Mouse (Mus musculus) MEL (cell line): ENCODE measurements around the gene Jup. TPM values are rescaled to one million over a fixed set of nuclear protein-coding genes. Genes with fewer than 3 reads are reported as not detected.

Experiments used
- DNase-seq: peaks from one replicate; pipeline ENCODE4 v3.0.0; 2011; ENCODE audit warnings: low read depth, low spot score
- H3K27ac ChIP-seq: 2 replicates; pipeline ENCODE4 v1.5.1; 2012; ENCODE audit warnings: low read depth, mild to moderate bottlenecking, control low read depth, low read length, moderate library complexity; ENCODE audit not compliant: control insufficient read depth
- H3K27me3 ChIP-seq, 2 experiments: fragments of 150-350 bp in 1 of 2; sonication (generic) in 1 of 2; 2 replicates each; pipeline ENCODE4 v1.6.1; 2012; ENCODE audit warnings: low read length in 2 of 2, mild to moderate bottlenecking in 2 of 2, improper control_type of control experiment in 1 of 2, moderate library complexity in 1 of 2; ENCODE audit not compliant: insufficient read depth in 2 of 2, control insufficient read depth in 1 of 2
- H3K36me3 ChIP-seq, 2 experiments: 2 replicates each; pipeline ENCODE4 v1.6.1; 2012 to 2014; ENCODE audit warnings: low read length in 2 of 2, improper control_type of control experiment in 1 of 2, inconsistent platforms in 1 of 2, mild to moderate bottlenecking in 1 of 2; ENCODE audit not compliant: insufficient read depth in 2 of 2, control insufficient read depth in 1 of 2
- H3K4me1 ChIP-seq, 2 experiments: fragments of 150-350 bp in 1 of 2; sonication (generic) in 1 of 2; 2 replicates each; pipeline ENCODE4 v1.6.1; 2012; ENCODE audit warnings: low read length in 2 of 2, improper control_type of control experiment in 1 of 2, mild to moderate bottlenecking in 1 of 2; ENCODE audit not compliant: insufficient read depth in 2 of 2, control insufficient read depth in 1 of 2
- H3K4me3 ChIP-seq, 2 experiments: fragments of 150-350 bp in 1 of 2; sonication (generic) in 1 of 2; 2 replicates each; pipeline ENCODE4 v1.5.1; 2012; ENCODE audit warnings: low read depth in 2 of 2, low read length in 2 of 2, mild to moderate bottlenecking in 2 of 2, moderate library complexity in 2 of 2, control low read depth in 1 of 2, improper control_type of control experiment in 1 of 2; ENCODE audit not compliant: control insufficient read depth in 1 of 2, insufficient read depth in 1 of 2
- H3K79me2 ChIP-seq: 2 replicates; pipeline ENCODE4 v1.6.1; 2012; ENCODE audit warnings: mild to moderate bottlenecking, low read length, moderate library complexity; ENCODE audit not compliant: control insufficient read depth, poor library complexity, insufficient read depth
- H3K9ac ChIP-seq: 2 replicates; pipeline ENCODE4 v1.6.1; 2012; ENCODE audit warnings: low read depth, mild to moderate bottlenecking, control low read depth, low read length, moderate library complexity; ENCODE audit not compliant: control insufficient read depth, poor library complexity, severe bottlenecking
- H3K9me3 ChIP-seq: fragments of 150-350 bp; sonication (generic); replicated peaks from 2 replicates; pipeline ENCODE4 v1.6.1; 2012; ENCODE audit warnings: mild to moderate bottlenecking, low read length, improper control_type of control experiment, moderate library complexity; ENCODE audit not compliant: insufficient read depth
- BHLHE40 ChIP-seq: IDR thresholded peaks from 2 replicates; pipeline ENCODE4 v1.6.1; 2012; ENCODE audit warnings: low read depth, mild to moderate bottlenecking, inconsistent platforms, low read length, improper control_type of control experiment, borderline replicate concordance
- CHD2 ChIP-seq: IDR thresholded peaks from 2 replicates; pipeline ENCODE4 v1.6.1; 2011; ENCODE audit warnings: low read length, improper control_type of control experiment
- CTCF ChIP-seq, 3 experiments: IDR thresholded peaks in 2 of 3; conservative IDR thresholded peaks in 1 of 3; 2 replicates each; pipeline ENCODE4 v1.5.1; 2011 to 2012; ENCODE audit warnings: low read length in 3 of 3, low read depth in 2 of 3, mild to moderate bottlenecking in 2 of 3, improper control_type of control experiment in 1 of 3, inconsistent platforms in 1 of 3, mixed read lengths in 1 of 3, moderate library complexity in 1 of 3; ENCODE audit not compliant: control insufficient read depth in 1 of 3, insufficient read depth in 1 of 3, poor library complexity in 1 of 3, severe bottlenecking in 1 of 3
- ELF1 ChIP-seq: IDR thresholded peaks from 2 replicates; pipeline ENCODE4 v1.6.1; 2014; ENCODE audit warnings: low read depth, mild to moderate bottlenecking, inconsistent platforms, low read length, improper control_type of control experiment, moderate library complexity
- EP300 ChIP-seq, 2 experiments: IDR thresholded peaks; 2 replicates each; pipeline ENCODE4 v1.6.1; 2011; ENCODE audit warnings: improper control_type of control experiment in 2 of 2, low read length in 2 of 2, low read depth in 1 of 2, mild to moderate bottlenecking in 1 of 2
- ETS1 ChIP-seq: IDR thresholded peaks from 2 replicates; pipeline ENCODE4 v1.6.1; 2012; ENCODE audit warnings: low read depth, mild to moderate bottlenecking, inconsistent platforms, low read length, improper control_type of control experiment, moderate library complexity
- GABPA ChIP-seq: IDR thresholded peaks from 2 replicates; pipeline ENCODE4 v1.6.1; 2012; ENCODE audit warnings: low read depth, mild to moderate bottlenecking, inconsistent platforms, low read length, improper control_type of control experiment, moderate library complexity
- GATA1 ChIP-seq: IDR thresholded peaks from 2 replicates; pipeline ENCODE4 v1.6.1; 2011; ENCODE audit warnings: low read depth, low read length, improper control_type of control experiment
- JUND ChIP-seq: IDR thresholded peaks from 2 replicates; pipeline ENCODE4 v1.6.1; 2011; ENCODE audit warnings: low read depth, mild to moderate bottlenecking, improper control_type of control experiment, low read length
- KAT2A ChIP-seq: conservative IDR thresholded peaks from 2 replicates; pipeline ENCODE4 v1.6.1; 2012; ENCODE audit warnings: low read depth, low read length, improper control_type of control experiment, inconsistent platforms
- MAFK ChIP-seq: IDR thresholded peaks from 2 replicates; pipeline ENCODE4 v1.6.1; 2011; ENCODE audit warnings: low read depth, mild to moderate bottlenecking, low read length, improper control_type of control experiment, borderline replicate concordance
- MAX ChIP-seq: IDR thresholded peaks from 2 replicates; pipeline ENCODE4 v1.6.1; 2011; ENCODE audit warnings: low read length, improper control_type of control experiment
- MAZ ChIP-seq: IDR thresholded peaks from 2 replicates; pipeline ENCODE4 v1.6.1; 2012; ENCODE audit warnings: low read depth, mild to moderate bottlenecking, inconsistent platforms, low read length, improper control_type of control experiment
- MEF2A ChIP-seq: IDR thresholded peaks from 2 replicates; pipeline ENCODE4 v1.6.1; 2014; ENCODE audit warnings: low read depth, mild to moderate bottlenecking, inconsistent platforms, low read length, improper control_type of control experiment; ENCODE audit not compliant: poor library complexity, insufficient replicate concordance, severe bottlenecking; ENCODE audit errors: extremely low read depth
- MYB ChIP-seq: IDR thresholded peaks from 2 replicates; pipeline ENCODE4 v1.6.1; 2011; ENCODE audit warnings: mild to moderate bottlenecking, low read depth, low read length, improper control_type of control experiment
- MYC ChIP-seq: IDR thresholded peaks from 2 replicates; pipeline ENCODE4 v1.6.1; 2011; ENCODE audit warnings: low read depth, mild to moderate bottlenecking, low read length, improper control_type of control experiment, moderate library complexity
- NELFE ChIP-seq: IDR thresholded peaks from 2 replicates; pipeline ENCODE4 v1.6.1; 2011; ENCODE audit warnings: low read depth, low read length, improper control_type of control experiment
- POLR2A ChIP-seq, 2 experiments: IDR thresholded peaks; 2 replicates each; pipeline ENCODE4 v1.6.1; 2011 to 2012; ENCODE audit warnings: low read length in 2 of 2, mild to moderate bottlenecking in 2 of 2, control low read depth in 1 of 2, improper control_type of control experiment in 1 of 2, low read depth in 1 of 2, moderate library complexity in 1 of 2; ENCODE audit not compliant: control insufficient read depth in 1 of 2, insufficient read depth in 1 of 2, poor library complexity in 1 of 2
- POLR2AphosphoS2 ChIP-seq: IDR thresholded peaks from 2 replicates; pipeline ENCODE4 v1.6.1; 2011; ENCODE audit warnings: low read length, improper control_type of control experiment
- POLR2AphosphoS5 ChIP-seq: IDR thresholded peaks from 2 replicates; pipeline ENCODE4 v1.6.1; 2012; ENCODE audit warnings: low read depth, borderline replicate concordance, mild to moderate bottlenecking, inconsistent platforms, low read length, moderate library complexity, mixed read lengths
- RAD21 ChIP-seq: IDR thresholded peaks from 2 replicates; pipeline ENCODE4 v1.6.1; 2011; ENCODE audit warnings: mild to moderate bottlenecking, low read depth, low read length, improper control_type of control experiment
- RCOR1 ChIP-seq: IDR thresholded peaks from 2 replicates; pipeline ENCODE4 v1.6.1; 2012; ENCODE audit warnings: low read depth, mild to moderate bottlenecking, inconsistent platforms, low read length, improper control_type of control experiment
- SIN3A ChIP-seq: IDR thresholded peaks from 2 replicates; pipeline ENCODE4 v1.6.1; 2012; ENCODE audit warnings: low read length, improper control_type of control experiment, inconsistent platforms
- TAL1 ChIP-seq: IDR thresholded peaks from 2 replicates; pipeline ENCODE4 v1.6.1; 2012; ENCODE audit warnings: mild to moderate bottlenecking, inconsistent platforms, low read length, moderate library complexity, mixed read lengths
- TBP ChIP-seq: IDR thresholded peaks from 2 replicates; pipeline ENCODE4 v1.8.0; 2011; ENCODE audit warnings: low read depth, low read length, improper control_type of control experiment
- USF1 ChIP-seq: IDR thresholded peaks from 2 replicates; pipeline ENCODE4 v1.6.1; 2014; ENCODE audit warnings: low read depth, mild to moderate bottlenecking, inconsistent platforms, low read length, improper control_type of control experiment, moderate library complexity
- USF2 ChIP-seq, 2 experiments: IDR thresholded peaks; 2 replicates each; pipeline ENCODE4 v1.6.1; 2011 to 2012; ENCODE audit warnings: improper control_type of control experiment in 2 of 2, low read length in 2 of 2, borderline replicate concordance in 1 of 2, inconsistent platforms in 1 of 2, low read depth in 1 of 2, mild to moderate bottlenecking in 1 of 2; ENCODE audit not compliant: insufficient read depth in 1 of 2
- ZC3H11A ChIP-seq: IDR thresholded peaks from 2 replicates; pipeline ENCODE4 v1.6.1; 2012; ENCODE audit warnings: low read depth, mild to moderate bottlenecking, inconsistent platforms, low read length, improper control_type of control experiment
- ZKSCAN1 ChIP-seq: IDR thresholded peaks from 2 replicates; pipeline ENCODE4 v1.6.1; 2012; ENCODE audit warnings: low read depth, mild to moderate bottlenecking, inconsistent platforms, low read length, improper control_type of control experiment, moderate library complexity
- ZMIZ1 ChIP-seq: IDR thresholded peaks from 2 replicates; pipeline ENCODE4 v1.6.1; 2012; ENCODE audit warnings: low read depth, mild to moderate bottlenecking, inconsistent platforms, low read length, improper control_type of control experiment, moderate library complexity
- ZNF384 ChIP-seq: IDR thresholded peaks from 2 replicates; pipeline ENCODE4 v1.6.1; 2012; ENCODE audit warnings: low read depth, mild to moderate bottlenecking, inconsistent platforms, low read length, improper control_type of control experiment
- polyA plus RNA-seq, 2 experiments: library from polyadenylated mRNA; stranded (reverse) in 1 of 2; unstranded in 1 of 2; fragments of >175 nt in 1 of 2; fragments of >200 nt in 1 of 2; gene quantifications; 2 replicates each; pipeline versions ENCODE4 v1.2.1 to v1.2.4; 2012; ENCODE audit warnings: low replicate concordance in 2 of 2, low read depth in 1 of 2; ENCODE audit not compliant: insufficient read length in 2 of 2, insufficient read depth in 1 of 2, missing spikeins in 1 of 2
- total RNA-seq: library from RNA; depleted of rRNA; stranded (reverse); fragments of 300-350 nt; gene quantifications from 2 replicates; pipeline ENCODE4 v1.2.3, GENCODE M21; 2012

Gene Jup
- total and polyA plus RNA-seq, 3 experiments = 1.0 to 8.5 TPM; not detected in 1

DNA sequence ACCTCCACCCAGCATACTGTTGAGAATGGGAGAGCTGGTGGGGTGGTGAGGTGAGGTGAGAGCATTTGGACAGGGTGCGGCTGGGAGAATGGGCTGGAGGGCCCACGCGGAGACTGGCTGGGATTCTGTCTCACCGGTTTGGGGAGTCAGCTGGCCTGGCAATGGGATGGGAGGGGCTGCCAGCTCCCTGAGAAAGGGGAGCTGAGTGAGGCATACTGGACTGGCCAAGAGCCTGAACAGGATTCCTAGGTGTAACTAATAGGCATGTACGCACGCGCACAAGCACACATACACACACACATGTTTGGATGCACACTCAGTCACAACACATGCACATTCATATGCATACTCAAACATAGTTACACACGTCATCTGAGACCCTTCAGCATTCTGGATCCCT is 8.7 kb upstream of the Jup start:
- no peak overlapping the region for H3K4me3 ChIP-seq
- DNase-seq = no peak
- TF ChIP-seq SIN3A (no peak), BHLHE40 (no peak), MAZ (no peak), TAL1 (no peak), POLR2A (IDR thresholded peaks at IDR 0.05; ENCODE audit: control insufficient read depth in 1 of 2, insufficient read depth in 1 of 2, low read depth in 1 of 2, low read length in 2 of 2, poor library complexity in 1 of 2) (no peak), KAT2A (no peak), MAFK (no peak), NELFE (no peak), TBP (no peak), MYB (no peak), RAD21 (no peak), EP300 (IDR thresholded peaks at IDR 0.05; ENCODE audit: low read depth in 1 of 2, low read length in 2 of 2) (no peak), MEF2A (no peak), RCOR1 (no peak), USF2 (IDR thresholded peaks at IDR 0.05; ENCODE audit: borderline replicate concordance in 1 of 2, insufficient read depth in 1 of 2, low read depth in 1 of 2, low read length in 2 of 2) (no peak), POLR2AphosphoS5 (no peak), GATA1 (no peak), GABPA (no peak), USF1 (no peak), MYC (no peak)
- no peaks in the 10 kb centered on the region for H3K9me3 ChIP-seq
- H3K36me3 ChIP-seq = peaks cover 0 to 11% of the 10 kb centered on the region in 2 experiments; a peak in 2 of 4 replicates
- no peaks in the 10 kb centered on the region for H3K27me3 ChIP-seq
- peaks cover 11 to 19% of the 10 kb centered on the region in 2 experiments for H3K4me1 ChIP-seq
- no peaks in the 10 kb centered on the region for H3K79me2 ChIP-seq
- H3K9ac ChIP-seq = no peak overlapping the region
- no peak overlapping the region for H3K27ac ChIP-seq

DNA sequence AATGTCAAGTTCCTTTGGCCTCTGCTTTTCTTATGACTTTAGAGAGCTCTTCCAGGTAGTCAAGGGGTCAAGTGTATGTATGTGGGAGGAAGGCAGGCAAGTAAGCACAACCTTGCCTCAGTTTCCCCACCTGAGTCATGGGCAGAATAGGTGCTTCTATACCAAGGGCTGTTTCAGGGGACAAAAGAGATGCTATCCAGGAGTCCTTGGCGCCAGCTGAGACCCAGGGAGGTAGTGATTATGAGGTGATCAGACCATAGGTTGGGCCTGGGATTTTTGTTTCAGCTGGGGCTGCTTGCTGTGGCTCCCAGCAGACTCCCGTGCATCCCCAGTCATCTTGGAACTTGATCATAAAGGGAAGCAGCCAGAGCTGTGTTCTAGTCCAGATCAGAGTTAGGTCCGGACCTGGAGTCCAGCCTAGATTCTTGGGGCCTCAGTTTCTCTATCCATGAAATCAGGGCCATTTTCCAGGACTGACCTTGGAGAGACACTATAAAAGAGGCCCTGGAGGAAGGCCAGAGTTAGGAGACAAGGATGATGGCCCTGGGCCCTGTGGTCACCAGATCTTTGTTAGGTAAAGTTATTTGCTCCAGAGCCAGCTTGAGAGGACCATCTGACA is 7.0 kb upstream of the Jup start:
- Histone ChIP-seq H3K9me3 (no peaks in the 10 kb centered on the region), H3K4me1 (peaks cover 20 to 34% of the 10 kb centered on the region in 2 experiments), H3K79me2 (no peaks in the 10 kb centered on the region), H3K4me3 (no peak overlapping the region), H3K27me3 (no peaks in the 10 kb centered on the region), H3K36me3 (peaks cover 0 to 19% of the 10 kb centered on the region in 2 experiments; a peak in 2 of 4 replicates), H3K27ac (no peak overlapping the region), H3K9ac (no peak overlapping the region)
- no peak for DNase-seq
- TF ChIP-seq CHD2 = no peak
- TF ChIP-seq ELF1 = no peak
- TF ChIP-seq MAX = no peak
- no peak for TF ChIP-seq ZMIZ1
- no peak for TF ChIP-seq ETS1
- no peak for TF ChIP-seq ZNF384
- TF ChIP-seq GATA1 = no peak
- TF ChIP-seq TBP = no peak
- TF ChIP-seq MAFK = no peak
- no peak for TF ChIP-seq POLR2AphosphoS5
- TF ChIP-seq ZC3H11A = no peak
- no peak for TF ChIP-seq ZKSCAN1
- no peak for TF ChIP-seq JUND
- TF ChIP-seq KAT2A = no peak
- TF ChIP-seq POLR2AphosphoS2 = no peak
- TF ChIP-seq CTCF (IDR thresholded peaks at IDR 0.05 in 2 of 3, conservative IDR thresholded peaks at IDR 0.05 in 1 of 3; ENCODE audit: control insufficient read depth in 1 of 3, insufficient read depth in 1 of 3, low read depth in 2 of 3, low read length in 3 of 3, poor library complexity in 1 of 3, severe bottlenecking in 1 of 3) = no peak
- no peak for TF ChIP-seq MYB
